Mouse (Mus musculus) liver, postnatal 0 days (tissue): Measurements from ENCODE around the gene Serpina9.

Experiments
- CTCF ChIP-seq: sonication (generic); IDR thresholded peaks from 2 replicates; pipeline ENCODE4 v1.5.1; 2016; ENCODE audit warnings: antibody characterized with exemption, low read depth
- EP300 ChIP-seq: IDR thresholded peaks from 2 replicates; pipeline ENCODE4 v1.6.1; 2016; ENCODE audit warnings: antibody characterized with exemption, low read depth, mild to moderate bottlenecking

DNA sequence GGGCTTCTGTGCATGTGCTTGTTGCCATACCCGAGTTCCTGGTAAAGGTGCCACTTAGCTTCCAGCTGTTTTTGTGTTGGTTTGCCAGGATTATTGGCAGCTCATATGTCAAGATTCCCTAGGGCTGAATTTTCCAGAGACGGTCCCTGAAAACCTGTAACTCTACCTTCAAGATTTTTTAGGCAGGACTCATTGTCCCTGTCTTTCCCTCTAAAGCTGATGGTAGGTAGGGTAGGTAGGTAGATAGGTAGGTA is 24.1 kb downstream of the Serpina9 start:
- no peak for TF ChIP-seq EP300
- TF ChIP-seq CTCF = no peak
